Mouse (Mus musculus): Measurements from ENCODE around the gene Cotl1. TPM values are rescaled to one million over a fixed set of nuclear protein-coding genes. Genes with fewer than 3 reads are reported as not detected.
"Not testable (repeated sequence)": the region's sequence is repeated elsewhere in the genome, so short reads cannot be mapped to it uniquely, and the experiment has no call there.

The Cotl1 gene
- polyA plus RNA-seq, 1 experiment from 2014 or later: 119 TPM

DNA sequence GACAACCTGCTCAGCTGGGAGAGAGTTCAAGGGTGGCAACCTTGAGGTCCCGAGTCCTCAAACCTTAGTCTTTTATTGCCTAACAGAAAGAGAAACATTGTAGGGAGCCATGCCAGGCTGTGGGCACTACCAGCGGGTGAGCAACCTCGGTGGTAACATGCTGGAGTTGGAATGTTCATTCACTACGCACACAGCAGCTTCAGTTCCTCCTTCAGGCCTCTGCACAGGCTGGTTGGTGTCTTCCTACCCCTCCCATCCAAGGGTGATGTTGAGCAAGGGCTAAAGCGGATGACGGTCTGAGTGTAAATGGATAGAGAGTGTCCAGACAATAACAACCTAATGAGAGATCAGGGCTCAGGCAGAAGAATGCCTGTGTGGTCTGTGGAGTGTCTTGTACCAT, 17.4 kb upstream of the Cotl1 start:
- no peak overlapping the region for H3K9ac ChIP-seq
- no peak overlapping the region for H3K4me2 ChIP-seq
- no peak overlapping the region for H3K27ac ChIP-seq
- no peaks in the 10 kb centered on the region for H3K27me3 ChIP-seq (replicated peaks)
- H3K4me3 ChIP-seq (replicated peaks): no peak overlapping the region
- H3K4me1 ChIP-seq: peaks cover 6% of the 10 kb centered on the region; the same call in 1 of the 2 replicates
- H3K9me3 ChIP-seq: no peaks in the 10 kb centered on the region
- WGBS: 57% methylated on average over 6 of the region's 6 CpGs
- ATAC-seq (ENCODE audit: insufficient read depth, low FRiP score, low read depth): no peak
- no peaks in the 10 kb centered on the region for H3K36me3 ChIP-seq

DNA sequence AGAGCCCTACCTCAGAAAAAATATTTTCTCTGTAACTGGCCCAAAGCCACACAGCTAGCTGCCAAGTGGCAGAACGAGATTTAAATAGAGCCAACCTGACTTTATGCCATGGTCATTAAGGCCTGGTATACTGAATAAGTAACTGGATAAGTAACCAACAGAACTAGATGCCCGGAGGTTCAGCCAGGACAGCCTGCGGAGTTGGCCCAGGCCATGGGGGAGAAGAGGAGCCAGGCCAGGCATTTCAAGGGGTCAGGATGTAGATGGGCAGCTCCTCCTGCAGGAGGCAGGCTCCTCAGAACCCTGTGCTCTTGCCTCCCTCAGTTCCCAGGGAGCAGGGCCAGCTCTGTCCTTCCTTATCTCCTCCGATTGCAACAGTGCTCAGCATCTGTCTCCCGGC, 15.3 kb upstream of the Cotl1 start:
- Histone ChIP-seq H3K27me3 (replicated peaks) (no peaks in the 10 kb centered on the region), H3K36me3 (no peaks in the 10 kb centered on the region), H3K27ac (no peak overlapping the region), H3K4me3 (replicated peaks) (no peak overlapping the region), H3K9me3 (no peaks in the 10 kb centered on the region), H3K4me2 (no peak overlapping the region), H3K9ac (no peak overlapping the region), H3K4me1 (no peaks in the 10 kb centered on the region)
- no peak for ATAC-seq (ENCODE audit: insufficient read depth, low FRiP score, low read depth)
- 77% methylated on average over 5 of the region's 5 CpGs for whole genome bisulfite sequencing

GRCm38 (mm10) chr8:119854035-119854434, 13.7 kb upstream of the Cotl1 start:
- Histone ChIP-seq H3K4me3 (replicated peaks) (no peak overlapping the region), H3K9ac (no peak overlapping the region), H3K4me2 (no peak overlapping the region), H3K4me1 (no peaks in the 10 kb centered on the region), H3K36me3 (no peaks in the 10 kb centered on the region), H3K9me3 (no peaks in the 10 kb centered on the region), H3K27me3 (replicated peaks) (no peaks in the 10 kb centered on the region), H3K27ac (no peak overlapping the region)
- 55% methylated on average over 5 of the region's 5 CpGs for WGBS
- ATAC-seq (ENCODE audit: insufficient read depth, low FRiP score, low read depth): no peak

- Histone ChIP-seq H3K27me3 (replicated peaks) (no peaks in the 10 kb centered on the region), H3K4me2 (no peak overlapping the region), H3K4me3 (replicated peaks) (no peak overlapping the region), H3K36me3 (no peaks in the 10 kb centered on the region), H3K9me3 (no peaks in the 10 kb centered on the region), H3K27ac (no peak overlapping the region), H3K4me1 (no peaks in the 10 kb centered on the region), H3K9ac (no peak overlapping the region)
- ATAC-seq (ENCODE audit: insufficient read depth, low FRiP score, low read depth): no peak
- WGBS: 71% methylated on average over 8 of the region's 8 CpGs
Observed at GRCm38 (mm10) chr8:119853521-119853920, 13.2 kb upstream of the Cotl1 start.

GRCm38 (mm10) chr8:119847232-119847922, 7.0 kb upstream of the Cotl1 start:
- Histone ChIP-seq H3K27ac (no peak overlapping the region), H3K36me3 (no peaks in the 10 kb centered on the region), H3K4me2 (no peak overlapping the region), H3K9ac (no peak overlapping the region), H3K4me3 (replicated peaks) (no peak overlapping the region), H3K4me1 (peaks cover 5% of the 10 kb centered on the region; the same call in 1 of the 2 replicates), H3K27me3 (replicated peaks) (no peaks in the 10 kb centered on the region), H3K9me3 (no peaks in the 10 kb centered on the region)
- WGBS: 81% methylated on average over 16 of the region's 16 CpGs
- no peak for ATAC-seq (ENCODE audit: insufficient read depth, low FRiP score, low read depth)

- 84% methylated on average over 7 of the region's 7 CpGs for WGBS
- H3K9me3 ChIP-seq; H3K36me3 ChIP-seq; H3K9ac ChIP-seq; H3K27ac ChIP-seq; ATAC-seq (ENCODE audit: insufficient read depth, low FRiP score, low read depth); H3K4me2 ChIP-seq; H3K27me3 ChIP-seq (replicated peaks); H3K4me1 ChIP-seq; H3K4me3 ChIP-seq (replicated peaks): not testable (repeated sequence)
Observed at GRCm38 (mm10) chr8:119845741-119846140, 5.4 kb upstream of the Cotl1 start.

GRCm38 (mm10) chr8:119844577-119844976, 4.2 kb upstream of the Cotl1 start:
- no peaks in the 10 kb centered on the region for H3K36me3 ChIP-seq
- H3K9me3 ChIP-seq: no peaks in the 10 kb centered on the region
- H3K9ac ChIP-seq: no peak overlapping the region
- no peak overlapping the region for H3K27ac ChIP-seq
- 13% methylated on average over 8 of the region's 8 CpGs for WGBS
- H3K4me1 ChIP-seq: peaks cover 11% of the 10 kb centered on the region
- no peak for ATAC-seq (ENCODE audit: insufficient read depth, low FRiP score, low read depth)
- H3K4me3 ChIP-seq (replicated peaks): no peak overlapping the region
- no peaks in the 10 kb centered on the region for H3K27me3 ChIP-seq (replicated peaks)
- H3K4me2 ChIP-seq: 0 out of 2 replicates have a peak overlapping the region, but pooled peaks have one; percentile 13

DNA sequence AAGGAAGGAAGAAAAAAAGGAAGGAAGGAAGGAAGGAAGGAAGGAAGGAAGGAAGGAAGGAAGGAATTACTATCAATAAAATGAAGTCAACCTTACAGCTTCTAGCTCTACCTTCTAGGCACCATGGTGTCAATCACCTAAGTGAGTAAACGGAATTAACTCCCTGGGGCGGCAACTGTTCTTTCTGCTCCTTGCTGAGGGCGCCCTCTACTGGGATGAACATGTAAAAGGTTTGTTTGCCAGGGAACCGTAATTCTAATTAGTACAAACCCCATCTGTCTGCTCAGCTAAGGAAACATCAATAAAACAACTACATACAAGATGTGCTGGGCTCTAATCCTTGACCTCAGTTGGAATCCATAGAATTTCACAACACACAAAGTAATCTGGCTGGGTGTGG, 3.1 kb upstream of the Cotl1 start:
- Histone ChIP-seq H3K4me3 (replicated peaks) (no peak overlapping the region), H3K4me2 (no peak overlapping the region), H3K9ac (no peak overlapping the region), H3K27ac (no peak overlapping the region), H3K4me1 (peaks cover 21% of the 10 kb centered on the region), H3K36me3 (no peaks in the 10 kb centered on the region), H3K27me3 (replicated peaks) (no peaks in the 10 kb centered on the region), H3K9me3 (no peaks in the 10 kb centered on the region)
- 1% methylated on average over 4 of the region's 4 CpGs for WGBS
- ATAC-seq (ENCODE audit: insufficient read depth, low FRiP score, low read depth): no peak

- Histone ChIP-seq H3K27me3 (replicated peaks) (no peaks in the 10 kb centered on the region), H3K36me3 (no peaks in the 10 kb centered on the region), H3K9ac (peak overlapping the region; percentile 22), H3K27ac (peak overlapping the region; percentile 89), H3K4me3 (replicated peaks) (peak overlapping the region; percentile 72), H3K9me3 (no peaks in the 10 kb centered on the region), H3K4me1 (peaks cover 42% of the 10 kb centered on the region), H3K4me2 (peak overlapping the region; percentile 82)
- WGBS: 8% methylated on average over 8 of the region's 8 CpGs
- peak; percentile 6; the same call in 1 of the 2 replicates for ATAC-seq (ENCODE audit: insufficient read depth, low FRiP score, low read depth)
Observed at GRCm38 (mm10) chr8:119840905-119841411, 614 bp upstream of the Cotl1 start.

- no peaks in the 10 kb centered on the region for H3K27me3 ChIP-seq (replicated peaks)
- H3K27ac ChIP-seq: peak overlapping the region; percentile 78
- peak overlapping the region; percentile 73 for H3K9ac ChIP-seq
- H3K4me3 ChIP-seq (replicated peaks): peak overlapping the region; percentile 72
- H3K36me3 ChIP-seq: no peaks in the 10 kb centered on the region
- WGBS: 15% methylated on average over 14 of the region's 14 CpGs
- H3K9me3 ChIP-seq: no peaks in the 10 kb centered on the region
- peak overlapping the region; percentile 82 for H3K4me2 ChIP-seq
- no peak for ATAC-seq (ENCODE audit: insufficient read depth, low FRiP score, low read depth)
- H3K4me1 ChIP-seq: peaks cover 42% of the 10 kb centered on the region
Observed at GRCm38 (mm10) chr8:119839419-119840021, 824 bp downstream of the Cotl1 start.

DNA sequence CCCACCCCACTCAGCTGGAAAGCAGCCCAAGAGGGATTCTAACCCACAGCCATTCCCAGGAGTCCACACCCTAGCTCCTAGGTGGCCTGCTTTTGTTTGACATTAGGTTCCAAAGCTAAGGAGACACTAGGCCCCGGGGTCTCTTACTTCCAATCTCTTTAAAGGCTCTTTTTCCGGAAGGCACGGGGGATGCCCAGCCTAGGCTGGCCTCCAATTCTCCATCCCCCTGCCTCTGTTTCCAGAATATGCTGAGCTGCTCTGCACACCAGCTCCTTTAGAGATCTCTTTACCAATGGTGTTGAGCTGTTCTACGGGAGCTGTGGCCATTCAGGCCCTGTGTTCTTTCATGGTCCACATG, 1.4 kb downstream of the Cotl1 start:
- peak overlapping the region; percentile 78; the same call in 1 of the 2 replicates for H3K27ac ChIP-seq
- peak overlapping the region; percentile 82 for H3K4me2 ChIP-seq
- H3K4me1 ChIP-seq: peaks cover 41% of the 10 kb centered on the region
- H3K27me3 ChIP-seq (replicated peaks): no peaks in the 10 kb centered on the region
- peak overlapping the region; percentile 72 for H3K4me3 ChIP-seq (replicated peaks)
- peak overlapping the region; percentile 73 for H3K9ac ChIP-seq
- no peaks in the 10 kb centered on the region for H3K36me3 ChIP-seq
- WGBS: 62% methylated on average over 4 of the region's 4 CpGs
- no peaks in the 10 kb centered on the region for H3K9me3 ChIP-seq
- no peak for ATAC-seq (ENCODE audit: insufficient read depth, low FRiP score, low read depth)

Measured in stomach, embryonic 15.5 days (tissue).